ENCODE assay signal across 8 mouse cellular contexts in genomic region chr1:31153793-31154349, GRCm38 (mm10). TPM values are rescaled to one million over a fixed set of nuclear protein-coding genes. Genes with fewer than 3 reads are reported as not detected.
A peak's percentile ranks its signal among the peaks of the same experiment; 100 is the strongest.
DNase-seq lines count a peak whose midpoint lies in the region; ATAC-seq lines count a peak whose summit lies in the region.

No protein-coding gene starts in this region.

- 11% methylated on average over 7 of the region's 7 CpGs for WGBS in liver, embryonic 16.5 days (ENCODE audit: insufficient replicate concordance)
- WGBS in neural tube, embryonic 15.5 days: 28% methylated on average over 7 of the region's 7 CpGs

- 0 out of 2 replicates have a peak overlapping the region, but pooled peaks have one; percentile 9 for H3K4me2 ChIP-seq in liver, embryonic 16.5 days (ENCODE audit: low read depth, low read length)
- H3K4me2 ChIP-seq in neural tube, embryonic 15.5 days: no peak overlapping the region

- intact Hi-C loops in heart, postnatal 10 days (cut with DNase I): loop anchor here (1.0 to 5.0 kb wide), 5 partner anchors 137 to 454 kb away; no protein-coding TSS in a partner anchor

- no peaks in the 10 kb centered on the region for H3K27me3 ChIP-seq in liver, embryonic 16.5 days (ENCODE audit: control insufficient read depth, insufficient read depth, low read depth, low read length)
- no peaks in the 10 kb centered on the region for H3K27me3 ChIP-seq in neural tube, embryonic 15.5 days (replicated peaks)

- H3K9ac ChIP-seq in liver, embryonic 16.5 days (ENCODE audit: low read depth, low read length): no peak overlapping the region
- H3K9ac ChIP-seq in neural tube, embryonic 15.5 days (replicated peaks): no peak overlapping the region

- H3K9me3 ChIP-seq in liver, embryonic 16.5 days (replicated peaks; ENCODE audit: control insufficient read depth, low read length): no peaks in the 10 kb centered on the region
- H3K9me3 ChIP-seq in neural tube, embryonic 15.5 days (replicated peaks): no peaks in the 10 kb centered on the region

- no peaks in the 10 kb centered on the region for H3K4me1 ChIP-seq in liver, embryonic 16.5 days (ENCODE audit: control insufficient read depth, low read depth, low read length)
- H3K4me1 ChIP-seq in neural tube, embryonic 15.5 days: no peaks in the 10 kb centered on the region

- H3K27ac ChIP-seq in liver, embryonic 16.5 days (ENCODE audit: low read length): no peak overlapping the region
- H3K27ac ChIP-seq in neural tube, embryonic 15.5 days (replicated peaks): no peak overlapping the region

- H3K36me3 ChIP-seq in liver, embryonic 16.5 days (ENCODE audit: control insufficient read depth, insufficient read depth): no peaks in the 10 kb centered on the region
- H3K36me3 ChIP-seq in neural tube, embryonic 15.5 days: no peaks in the 10 kb centered on the region

- no peak overlapping the region for H3K4me3 ChIP-seq in liver, embryonic 16.5 days (ENCODE audit: low read depth, low read length)
- H3K4me3 ChIP-seq in neural tube, embryonic 15.5 days (replicated peaks): no peak overlapping the region

- peak; percentile 68 for DNase-seq in CD4-positive, CD25-positive, alpha-beta regulatory T cell, adult 2 months (ENCODE audit: low read depth, low spot score)
- peak; percentile 26 for DNase-seq in embryo, embryonic 11.5 days (ENCODE audit: low read depth, low spot score)
- DNase-seq in heart, postnatal 10 days: peak; percentile 66 to 72
- DNase-seq in kidney, postnatal 14 days: peak; percentile 73
- DNase-seq in thymus, postnatal 4 days: peak; percentile 43

- peak; percentile 66 for ATAC-seq in activated CD4-positive, CD25-positive, alpha-beta regulatory T cell, adult 4 months
- ATAC-seq in liver, embryonic 16.5 days (ENCODE audit: low read depth): peak; percentile 59
- ATAC-seq in neural tube, embryonic 15.5 days (ENCODE audit: low FRiP score): peak; percentile 78; the same call in 1 of the 2 replicates

RNA-seq across cellular contexts. Expression of gene Lgsn, which starts 22.3 kb away (rescaled TPM):
- polyA plus RNA-seq in activated CD4-positive, CD25-positive, alpha-beta regulatory T cell, adult 4 months (2017; shearing (Covaris generic)): not detected
- not detected for total RNA-seq in heart, postnatal 10 days (2021)
- not detected in 2 replicates for polyA plus RNA-seq in liver, embryonic 16.5 days (2015; fragmentation: Nextera tagmentation; extraction: Ambion mirVana)
- polyA plus RNA-seq in neural tube, embryonic 15.5 days (2015; fragmentation: Nextera tagmentation; extraction: Ambion mirVana): 0.13 TPM in 1 of 2 replicates, not detected in the other
